Mouse (Mus musculus) heart, embryonic 15.5 days (tissue): Measurements from ENCODE around the gene Kcnv2. TPM values are rescaled to one million over a fixed set of nuclear protein-coding genes. Genes with fewer than 3 reads are reported as not detected.

ENCODE experiments used
- ATAC-seq: fragments of 200-750 bp; cut with Nextera tagmentation; replicated peaks from 2 replicates; pipeline ENCODE4 v1.8.0; 2017; ENCODE audit warnings: low read depth, moderate TSS enrichment; ENCODE audit not compliant: insufficient number of reproducible peaks, insufficient read depth, low FRiP score
- H3K27ac ChIP-seq: fragments of 300-500 bp; sonication (generic); 2 replicates; pipeline ENCODE4 v1.5.1; 2015; ENCODE audit warnings: mild to moderate bottlenecking, inconsistent platforms
- H3K27me3 ChIP-seq: fragments of 300-500 bp; sonication (generic); 2 replicates; pipeline ENCODE4 v1.6.1; 2015; ENCODE audit warnings: inconsistent platforms
- H3K36me3 ChIP-seq: fragments of 300-500 bp; sonication (generic); 2 replicates; pipeline ENCODE4 v1.6.1; 2015; ENCODE audit warnings: mild to moderate bottlenecking, inconsistent platforms
- H3K4me1 ChIP-seq: fragments of 300-500 bp; sonication (generic); replicated peaks from 2 replicates; pipeline ENCODE4 v1.6.1; 2015; ENCODE audit warnings: inconsistent platforms
- H3K4me2 ChIP-seq: fragments of 300-500 bp; sonication (generic); 2 replicates; pipeline ENCODE4 v1.6.1; 2015; ENCODE audit warnings: inconsistent platforms, mild to moderate bottlenecking, moderate library complexity
- H3K4me3 ChIP-seq: fragments of 300-500 bp; sonication (generic); 2 replicates; pipeline ENCODE4 v1.5.1; 2015; ENCODE audit warnings: mild to moderate bottlenecking, inconsistent platforms
- H3K9ac ChIP-seq: fragments of 300-500 bp; sonication (generic); 2 replicates; pipeline ENCODE4 v1.6.1; 2015; ENCODE audit warnings: mild to moderate bottlenecking, inconsistent platforms
- H3K9me3 ChIP-seq: fragments of 300-500 bp; sonication (generic); replicated peaks from 2 replicates; pipeline ENCODE4 v1.6.1; 2016; ENCODE audit warnings: inconsistent platforms
- whole genome bisulfite sequencing: fragments of 180-500 bp; shearing (Covaris S2); methylation state at CpG from one replicate; pipeline ENCODE4 v1.1.7; 2015; ENCODE audit warnings: mixed read lengths; 5-methylcytosine and 5-hydroxymethylcytosine counted together
- polyA plus RNA-seq: library from polyadenylated mRNA; unstranded; fragments of >200 nt; fragmentation: Nextera tagmentation; extraction: Ambion mirVana; gene quantifications from 2 replicates; pipeline ENCODE4 v1.2.1, GENCODE M21; 2015

Gene Kcnv2
- polyA plus RNA-seq, result 0.03 and 0.05 TPM in 2 replicates

- 23% methylated on average over 5 of the region's 5 CpGs for whole genome bisulfite sequencing
- no peak within 1 kb of the TSS for H3K4me3 ChIP-seq
- peaks cover 5% of the 10 kb centered on the region; the same call in 1 of the 2 replicates for H3K4me1 ChIP-seq
- H3K27me3 ChIP-seq, result no peaks in the 10 kb centered on the region
- no peak for ATAC-seq
- H3K36me3 ChIP-seq, result no peaks in the 10 kb centered on the region
- H3K9ac ChIP-seq, result no peak within 1 kb of the TSS
- no peaks in the 10 kb centered on the region for H3K9me3 ChIP-seq
- no peak within 1 kb of the TSS for H3K4me2 ChIP-seq
- H3K27ac ChIP-seq, result no peak within 1 kb of the TSS
These were observed at the start of gene Kcnv2 for GRCm38 (mm10) chr19:27322281-27322680. Kcnv2 (plus strand) TSS chr19:27322588.

GRCm38 (mm10) chr19:27273385-27273784 lies 49.0 kb upstream of the Kcnv2 start:
- H3K9ac ChIP-seq, result no peak overlapping the region
- no peaks in the 10 kb centered on the region for H3K36me3 ChIP-seq
- H3K9me3 ChIP-seq, result no peaks in the 10 kb centered on the region
- ATAC-seq, result no peak
- H3K27ac ChIP-seq, result no peak overlapping the region
- WGBS, result 62% methylated on average over 2 of the region's 2 CpGs
- no peaks in the 10 kb centered on the region for H3K27me3 ChIP-seq
- no peak overlapping the region for H3K4me2 ChIP-seq
- H3K4me1 ChIP-seq, result no peaks in the 10 kb centered on the region
- no peak overlapping the region for H3K4me3 ChIP-seq

GRCm38 (mm10) chr19:27274382-27274781 lies 48.0 kb upstream of the Kcnv2 start:
- Histone ChIP-seq H3K27ac (no peak overlapping the region), H3K4me1 (no peaks in the 10 kb centered on the region), H3K27me3 (no peaks in the 10 kb centered on the region), H3K36me3 (no peaks in the 10 kb centered on the region), H3K9ac (no peak overlapping the region), H3K9me3 (no peaks in the 10 kb centered on the region), H3K4me3 (no peak overlapping the region), H3K4me2 (no peak overlapping the region)
- WGBS, result 85% methylated on average over 1 of the region's 1 CpGs
- ATAC-seq, result no peak

GRCm38 (mm10) chr19:27279174-27279573 lies 43.2 kb upstream of the Kcnv2 start:
- no peaks in the 10 kb centered on the region for H3K4me1 ChIP-seq
- ATAC-seq, result no peak
- H3K9ac ChIP-seq, result no peak overlapping the region
- H3K27ac ChIP-seq, result no peak overlapping the region
- H3K36me3 ChIP-seq, result no peaks in the 10 kb centered on the region
- H3K9me3 ChIP-seq, result no peaks in the 10 kb centered on the region
- no peaks in the 10 kb centered on the region for H3K27me3 ChIP-seq
- H3K4me2 ChIP-seq, result no peak overlapping the region
- 89% methylated on average over 2 of the region's 2 CpGs for WGBS
- no peak overlapping the region for H3K4me3 ChIP-seq

- ATAC-seq, result no peak
- 81% methylated on average over 2 of the region's 2 CpGs for WGBS
- Histone ChIP-seq H3K4me1 (no peaks in the 10 kb centered on the region), H3K9me3 (no peaks in the 10 kb centered on the region), H3K4me3 (no peak overlapping the region), H3K9ac (no peak overlapping the region), H3K27me3 (no peaks in the 10 kb centered on the region), H3K27ac (no peak overlapping the region), H3K4me2 (no peak overlapping the region), H3K36me3 (no peaks in the 10 kb centered on the region)
These were observed 12.3 kb upstream of the Kcnv2 start for GRCm38 (mm10) chr19:27310039-27310438.

- H3K4me3 ChIP-seq, result no peak overlapping the region
- WGBS, result 65% methylated on average over 3 of the region's 3 CpGs
- ATAC-seq, result no peak
- no peaks in the 10 kb centered on the region for H3K27me3 ChIP-seq
- no peak overlapping the region for H3K9ac ChIP-seq
- H3K4me2 ChIP-seq, result no peak overlapping the region
- H3K27ac ChIP-seq, result no peak overlapping the region
- no peaks in the 10 kb centered on the region for H3K36me3 ChIP-seq
- H3K4me1 ChIP-seq, result no peaks in the 10 kb centered on the region
- H3K9me3 ChIP-seq, result no peaks in the 10 kb centered on the region
These were observed 11.1 kb upstream of the Kcnv2 start for GRCm38 (mm10) chr19:27311311-27311710.

- Histone ChIP-seq H3K4me1 (no peaks in the 10 kb centered on the region), H3K4me3 (no peak overlapping the region), H3K9me3 (no peaks in the 10 kb centered on the region), H3K27ac (no peak overlapping the region), H3K4me2 (no peak overlapping the region), H3K36me3 (no peaks in the 10 kb centered on the region), H3K9ac (no peak overlapping the region), H3K27me3 (no peaks in the 10 kb centered on the region)
- WGBS, result 72% methylated on average over 11 of the region's 11 CpGs
- no peak for ATAC-seq
These were observed 9.9 kb upstream of the Kcnv2 start for GRCm38 (mm10) chr19:27312266-27313079.

GRCm38 (mm10) chr19:27313080-27313413 lies 9.3 kb upstream of the Kcnv2 start:
- H3K4me3 ChIP-seq, result no peak overlapping the region
- H3K27me3 ChIP-seq, result no peaks in the 10 kb centered on the region
- no peak overlapping the region for H3K9ac ChIP-seq
- 58% methylated on average over 3 of the region's 3 CpGs for WGBS
- no peaks in the 10 kb centered on the region for H3K9me3 ChIP-seq
- no peaks in the 10 kb centered on the region for H3K36me3 ChIP-seq
- no peak overlapping the region for H3K27ac ChIP-seq
- no peaks in the 10 kb centered on the region for H3K4me1 ChIP-seq
- ATAC-seq, result no peak
- no peak overlapping the region for H3K4me2 ChIP-seq

- Histone ChIP-seq H3K9me3 (no peaks in the 10 kb centered on the region), H3K4me1 (no peaks in the 10 kb centered on the region), H3K4me3 (no peak overlapping the region), H3K27me3 (no peaks in the 10 kb centered on the region), H3K9ac (no peak overlapping the region), H3K36me3 (no peaks in the 10 kb centered on the region), H3K27ac (no peak overlapping the region), H3K4me2 (no peak overlapping the region)
- no peak for ATAC-seq
- 68% methylated on average over 10 of the region's 10 CpGs for WGBS
These were observed 5.8 kb upstream of the Kcnv2 start for GRCm38 (mm10) chr19:27316313-27317258.

- 49% methylated on average over 5 of the region's 5 CpGs for WGBS
- no peak for ATAC-seq
- H3K27ac ChIP-seq, result no peak overlapping the region
- no peak overlapping the region for H3K4me2 ChIP-seq
- no peaks in the 10 kb centered on the region for H3K9me3 ChIP-seq
- 0 out of 2 replicates have a peak, but pooled peaks cover 2% of the 10 kb centered on the region for H3K4me1 ChIP-seq
- H3K4me3 ChIP-seq, result no peak overlapping the region
- no peak overlapping the region for H3K9ac ChIP-seq
- no peaks in the 10 kb centered on the region for H3K27me3 ChIP-seq
- H3K36me3 ChIP-seq, result no peaks in the 10 kb centered on the region
These were observed 5.1 kb upstream of the Kcnv2 start for GRCm38 (mm10) chr19:27317337-27317736.

GRCm38 (mm10) chr19:27322911-27323627 lies 681 bp downstream of the Kcnv2 start:
- ATAC-seq, result no peak
- H3K4me2 ChIP-seq, result no peak overlapping the region
- no peaks in the 10 kb centered on the region for H3K9me3 ChIP-seq
- peaks cover 5% of the 10 kb centered on the region; the same call in 1 of the 2 replicates for H3K4me1 ChIP-seq
- 90% methylated on average over 42 of the region's 42 CpGs for WGBS
- H3K9ac ChIP-seq, result no peak overlapping the region
- no peaks in the 10 kb centered on the region for H3K36me3 ChIP-seq
- H3K27ac ChIP-seq, result no peak overlapping the region
- H3K4me3 ChIP-seq, result no peak overlapping the region
- no peaks in the 10 kb centered on the region for H3K27me3 ChIP-seq
